Mouse (Mus musculus) liver, embryonic 11.5 days (tissue): ENCODE measurements around the gene Smad9. TPM values are rescaled to one million over a fixed set of nuclear protein-coding genes. Genes with fewer than 3 reads are reported as not detected.

Experiments
- ATAC-seq: fragments of 200-750 bp; cut with Nextera tagmentation; replicated peaks from 2 replicates; pipeline ENCODE4 v1.8.0; 2017; ENCODE audit warnings: moderate number of reproducible peaks, mild to moderate bottlenecking, moderate TSS enrichment, moderate library complexity; ENCODE audit not compliant: low FRiP score
- DNase-seq: peaks from one replicate; pipeline ENCODE4 v3.0.0-alpha.2; 2017; ENCODE audit warnings: low spot score
- H3K27ac ChIP-seq: fragments of 300-500 bp; sonication (generic); 2 replicates; pipeline ENCODE4 v1.5.1; 2014; ENCODE audit warnings: mild to moderate bottlenecking, low read depth, low read length, control low read depth
- H3K27me3 ChIP-seq: fragments of 300-500 bp; sonication (generic); replicated peaks from 2 replicates; pipeline ENCODE4 v1.6.1; 2014; ENCODE audit warnings: low read length, mixed read lengths; ENCODE audit not compliant: control insufficient read depth, insufficient read depth
- H3K36me3 ChIP-seq: fragments of 300-500 bp; sonication (generic); 2 replicates; pipeline ENCODE4 v1.6.1; 2014; ENCODE audit warnings: mild to moderate bottlenecking, low read length, moderate library complexity, mixed read lengths; ENCODE audit not compliant: control insufficient read depth, insufficient read depth
- H3K4me1 ChIP-seq: fragments of 300-500 bp; sonication (generic); replicated peaks from 2 replicates; pipeline ENCODE4 v1.6.1; 2014; ENCODE audit warnings: low read length, mixed read lengths; ENCODE audit not compliant: control insufficient read depth, insufficient read depth
- H3K4me2 ChIP-seq: fragments of 300-500 bp; sonication (generic); 2 replicates; pipeline ENCODE4 v1.6.1; 2014; ENCODE audit warnings: mild to moderate bottlenecking, control low read depth, moderate library complexity
- H3K4me3 ChIP-seq: fragments of 300-500 bp; sonication (generic); 2 replicates; pipeline ENCODE4 v1.5.1; 2014; ENCODE audit warnings: low read depth, low read length, control low read depth
- H3K9ac ChIP-seq: fragments of 300-500 bp; sonication (generic); 2 replicates; pipeline ENCODE4 v1.6.1; 2014; ENCODE audit warnings: low read depth, low read length, control low read depth
- H3K9me3 ChIP-seq: fragments of 300-500 bp; sonication (generic); 2 replicates; pipeline ENCODE4 v1.6.1; 2016; ENCODE audit warnings: low read length, inconsistent platforms, mixed read lengths; ENCODE audit not compliant: control insufficient read depth
- WGBS: fragments of 180-500 bp; shearing (Covaris S2); extraction: QIAGEN DNeasy Blood & Tissue Kit; methylation state at CpG from one replicate; pipeline ENCODE4 v1.1.7; 2014; 5-methylcytosine and 5-hydroxymethylcytosine counted together
- polyA plus RNA-seq: library from polyadenylated mRNA; unstranded; fragments of >200 nt; fragmentation: Nextera tagmentation; extraction: Ambion mirVana; gene quantifications from 2 replicates; pipeline ENCODE4 v1.2.1, GENCODE M21; 2014

Gene Smad9
- polyA plus RNA-seq, 1 experiment from 2014 or later: 0.66 TPM

DNA sequence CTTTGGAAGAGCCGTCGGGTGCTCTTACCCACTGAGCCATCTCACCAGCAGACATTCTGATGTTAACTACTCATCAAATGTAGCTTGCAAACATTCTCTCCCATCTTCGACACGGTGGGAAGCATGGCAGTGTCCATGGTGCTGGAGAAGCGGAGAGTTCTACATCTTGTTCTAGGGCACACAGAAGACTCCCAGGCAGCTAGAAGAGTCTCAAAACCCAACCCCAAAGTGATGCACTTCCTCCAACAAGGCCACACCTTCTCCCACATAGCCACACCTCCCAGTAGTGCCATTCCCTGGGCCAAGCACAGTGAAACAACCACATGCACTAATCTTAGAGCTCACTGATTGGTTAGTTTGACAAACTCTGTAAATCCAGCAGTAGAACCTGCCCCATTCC lies 53.7 kb downstream of the Smad9 start:
- no peak for ATAC-seq
- Histone ChIP-seq H3K27ac (no peak overlapping the region), H3K4me3 (no peak overlapping the region), H3K9ac (no peak overlapping the region), H3K36me3 (no peaks in the 10 kb centered on the region; the same call in 1 of the 2 replicates), H3K4me1 (peaks cover 11% of the 10 kb centered on the region), H3K9me3 (no peaks in the 10 kb centered on the region), H3K27me3 (no peaks in the 10 kb centered on the region), H3K4me2 (no peak overlapping the region)
- no peak for DNase-seq
- WGBS: 41% methylated on average over 5 of the region's 5 CpGs

DNA sequence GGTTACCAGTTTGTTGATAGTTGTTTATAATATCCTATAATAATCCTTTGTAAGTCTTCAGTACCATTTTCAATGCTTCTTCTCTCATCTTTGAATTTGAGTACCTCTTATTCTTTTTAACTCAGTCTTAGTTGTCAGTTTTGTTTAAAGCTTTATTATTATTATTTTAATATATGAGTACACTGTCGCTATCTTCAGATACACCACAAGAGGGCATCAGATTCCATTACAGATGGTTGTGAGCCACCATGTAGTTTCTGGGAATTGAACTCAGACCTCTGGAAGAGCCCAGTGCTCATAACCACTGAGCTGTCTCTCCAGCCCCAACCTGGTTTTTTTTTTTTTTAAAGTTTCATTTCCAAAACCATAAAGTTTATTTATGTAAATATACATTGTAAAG lies 56.2 kb downstream of the Smad9 start:
- peaks cover 3% of the 10 kb centered on the region for H3K4me1 ChIP-seq
- no peaks in the 10 kb centered on the region for H3K27me3 ChIP-seq
- H3K27ac ChIP-seq: no peak overlapping the region
- no peaks in the 10 kb centered on the region for H3K9me3 ChIP-seq
- DNase-seq: no peak
- 33% methylated on average over 1 of the region's 1 CpGs for WGBS
- H3K9ac ChIP-seq: no peak overlapping the region
- H3K36me3 ChIP-seq: no peaks in the 10 kb centered on the region
- ATAC-seq: no peak
- no peak overlapping the region for H3K4me2 ChIP-seq
- H3K4me3 ChIP-seq: no peak overlapping the region

DNA sequence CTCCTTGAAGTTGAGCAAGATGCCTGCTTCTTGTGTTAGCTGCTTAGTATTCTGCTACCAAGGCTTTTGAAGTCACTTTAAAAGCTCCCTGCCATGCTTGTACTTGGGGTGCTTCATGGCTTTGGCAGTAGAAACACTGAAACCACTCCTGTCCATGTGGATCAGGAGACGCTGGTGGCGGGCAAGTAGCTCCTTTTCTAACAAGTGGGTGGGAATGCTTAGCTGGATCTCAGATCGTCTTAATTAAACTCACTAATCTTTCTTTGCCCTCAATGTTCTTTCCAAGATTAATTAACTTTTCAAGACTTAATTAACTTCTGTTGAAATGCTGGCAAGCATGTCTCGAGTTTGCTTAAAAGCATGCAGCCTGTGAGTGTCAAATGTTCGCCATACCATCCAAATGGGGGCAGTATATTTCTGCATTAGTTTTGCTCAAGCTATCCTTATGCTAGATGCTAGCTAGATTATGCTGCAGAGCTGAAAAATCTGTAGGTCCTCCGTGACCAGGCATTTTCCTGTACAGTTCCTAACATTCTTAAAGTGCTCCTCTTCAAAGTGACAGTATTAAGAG lies 58.1 kb downstream of the Smad9 start:
- Histone ChIP-seq H3K9ac (no peak overlapping the region), H3K4me1 (no peaks in the 10 kb centered on the region), H3K36me3 (no peaks in the 10 kb centered on the region), H3K27ac (no peak overlapping the region), H3K9me3 (no peaks in the 10 kb centered on the region), H3K4me2 (no peak overlapping the region), H3K4me3 (no peak overlapping the region), H3K27me3 (no peaks in the 10 kb centered on the region)
- ATAC-seq (no peak), DNase-seq (no peak)
- 73% methylated on average over 6 of the region's 6 CpGs for WGBS

DNA sequence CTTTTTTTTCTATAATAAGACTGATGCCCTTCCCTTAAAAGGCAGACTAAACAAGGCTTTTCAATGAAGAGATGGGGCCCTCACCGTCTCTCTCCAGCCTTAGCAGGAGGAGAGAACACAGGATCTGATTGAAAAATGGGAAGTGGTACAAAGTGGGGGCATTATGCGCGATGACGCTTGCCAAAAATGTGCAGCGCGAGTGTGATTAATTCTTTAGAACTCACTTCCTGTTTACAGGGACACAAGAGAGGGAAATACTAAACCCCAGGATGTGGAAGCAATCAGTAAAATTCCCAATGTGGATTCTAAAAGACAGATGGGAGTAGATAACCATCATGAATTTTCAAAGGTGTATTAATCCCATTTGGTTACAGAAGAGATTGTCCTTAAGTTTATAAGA lies 59.2 kb downstream of the Smad9 start:
- Histone ChIP-seq H3K27ac (no peak overlapping the region), H3K4me3 (no peak overlapping the region), H3K27me3 (no peaks in the 10 kb centered on the region), H3K4me2 (no peak overlapping the region), H3K9ac (no peak overlapping the region), H3K9me3 (no peaks in the 10 kb centered on the region), H3K4me1 (no peaks in the 10 kb centered on the region), H3K36me3 (no peaks in the 10 kb centered on the region)
- ATAC-seq (no peak), DNase-seq (no peak)
- 61% methylated on average over 6 of the region's 6 CpGs for WGBS

DNA sequence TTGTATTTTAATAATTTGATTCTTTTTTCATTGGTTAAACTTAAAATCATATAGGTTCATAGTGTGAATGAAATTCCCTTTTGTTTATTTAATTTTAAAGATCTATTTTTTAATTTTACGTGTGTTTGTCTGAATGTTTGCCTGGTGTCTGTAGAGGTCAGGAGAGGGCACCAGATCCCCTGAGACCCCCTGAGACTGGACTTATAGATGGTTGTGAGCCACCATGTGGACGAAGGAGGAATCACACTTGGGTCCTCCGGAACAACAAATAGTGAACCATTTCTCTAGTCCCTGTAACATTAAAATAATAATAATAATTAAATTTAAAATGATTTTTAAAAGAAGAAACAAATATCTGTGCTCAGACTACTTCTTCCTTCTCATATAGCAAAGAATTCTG lies 59.9 kb downstream of the Smad9 start:
- Histone ChIP-seq H3K36me3 (no peaks in the 10 kb centered on the region), H3K4me3 (no peak overlapping the region), H3K9ac (no peak overlapping the region), H3K27ac (no peak overlapping the region), H3K9me3 (no peaks in the 10 kb centered on the region), H3K4me1 (no peaks in the 10 kb centered on the region), H3K27me3 (no peaks in the 10 kb centered on the region), H3K4me2 (no peak overlapping the region)
- ATAC-seq (no peak; the same call in 1 of the 2 replicates), DNase-seq (no peak)
- 23% methylated on average over 3 of the region's 3 CpGs for WGBS

DNA sequence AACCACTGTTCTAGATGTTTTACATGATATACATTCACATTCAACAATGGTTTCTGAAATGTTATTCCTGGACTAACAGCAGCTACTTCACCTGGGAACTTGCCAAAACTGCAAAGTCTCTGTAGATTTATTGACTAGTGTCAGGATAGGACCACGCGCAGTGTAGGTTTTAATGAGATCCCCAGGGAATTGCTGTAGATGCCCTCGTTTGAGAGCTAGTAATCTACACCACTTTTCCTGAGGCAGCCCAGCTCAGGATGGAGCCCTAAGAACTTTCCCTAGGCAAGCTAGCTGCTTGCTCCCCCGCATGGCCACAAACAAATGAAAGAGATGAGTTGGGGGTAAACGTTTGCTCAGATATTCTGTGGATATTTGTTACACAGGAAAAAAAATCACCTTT lies 67.1 kb downstream of the Smad9 start:
- Histone ChIP-seq H3K4me1 (no peaks in the 10 kb centered on the region), H3K27ac (no peak overlapping the region), H3K4me3 (no peak overlapping the region), H3K9me3 (no peaks in the 10 kb centered on the region), H3K27me3 (no peaks in the 10 kb centered on the region), H3K4me2 (no peak overlapping the region), H3K36me3 (no peaks in the 10 kb centered on the region), H3K9ac (no peak overlapping the region)
- DNase-seq: no peak
- WGBS: 76% methylated on average over 5 of the region's 5 CpGs
- ATAC-seq: no peak

DNA sequence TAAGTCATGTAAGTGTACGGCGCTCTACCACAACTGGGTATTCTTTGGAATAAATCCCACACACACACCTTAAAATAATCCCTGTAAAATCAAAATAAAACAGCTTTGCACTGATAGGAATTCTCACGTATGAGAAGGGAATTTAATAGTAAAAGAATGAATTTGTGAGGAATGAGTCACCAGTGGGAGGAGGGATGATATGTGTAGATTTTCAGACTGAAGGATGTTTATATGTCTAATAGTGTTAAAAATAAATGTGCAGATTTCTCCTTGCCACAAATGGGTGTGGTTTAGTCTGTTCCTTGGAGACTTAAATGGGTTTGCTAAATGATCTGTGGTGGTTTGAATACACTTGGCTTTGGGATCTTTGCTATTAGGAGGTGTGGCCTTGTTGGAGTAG lies 77.1 kb downstream of the Smad9 start:
- Histone ChIP-seq H3K9ac (no peak overlapping the region), H3K4me1 (no peaks in the 10 kb centered on the region), H3K9me3 (no peaks in the 10 kb centered on the region), H3K4me3 (no peak overlapping the region), H3K4me2 (no peak overlapping the region), H3K27ac (no peak overlapping the region), H3K27me3 (no peaks in the 10 kb centered on the region), H3K36me3 (no peaks in the 10 kb centered on the region)
- no peak for DNase-seq
- no peak for ATAC-seq
- 88% methylated on average over 3 of the region's 3 CpGs for WGBS

DNA sequence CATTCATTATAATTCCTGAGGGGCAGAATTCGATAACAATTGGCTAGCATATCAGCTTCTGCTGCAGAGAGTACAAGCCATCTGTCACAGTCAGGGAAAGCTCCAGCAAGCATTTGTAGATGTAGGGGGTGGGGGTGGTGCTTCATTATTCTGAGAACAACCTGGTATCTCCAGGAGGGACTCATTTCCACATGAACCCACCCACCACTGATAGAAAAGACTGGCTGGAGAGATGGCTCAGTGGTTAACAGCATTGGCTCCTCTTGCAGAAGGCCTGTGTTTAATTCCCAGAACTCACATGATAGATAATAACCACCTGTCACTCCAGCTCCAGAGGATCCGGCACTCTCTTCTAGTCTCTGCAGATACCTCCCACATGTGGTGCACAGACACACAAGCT lies 80.0 kb downstream of the Smad9 start:
- no peak overlapping the region for H3K9ac ChIP-seq
- H3K4me2 ChIP-seq: no peak overlapping the region
- no peaks in the 10 kb centered on the region for H3K4me1 ChIP-seq
- no peaks in the 10 kb centered on the region for H3K27me3 ChIP-seq
- no peak for ATAC-seq
- H3K4me3 ChIP-seq: no peak overlapping the region
- H3K27ac ChIP-seq: no peak overlapping the region
- H3K9me3 ChIP-seq: no peaks in the 10 kb centered on the region
- no peak for DNase-seq
- no peaks in the 10 kb centered on the region for H3K36me3 ChIP-seq
- WGBS: 60% methylated on average over 2 of the region's 2 CpGs
